Mouse (Mus musculus): Measurements from ENCODE around the gene Sstr3. TPM values are rescaled to one million over a fixed set of nuclear protein-coding genes. Genes with fewer than 3 reads are reported as not detected.

Gene Sstr3
- total RNA-seq, 1 experiment from 2014 or later, result not detected

- no peak for ATAC-seq (replicated peaks in 1 of 2; ENCODE audit: insufficient read depth in 1 of 2, low FRiP score in 2 of 2, low TSS enrichment in 1 of 2, low read depth in 1 of 2, poor library complexity in 2 of 2, severe bottlenecking in 2 of 2)
These were observed 28.7 kb downstream of the Sstr3 start for GRCm38 (mm10) chr15:78515759-78516158.

GRCm38 (mm10) chr15:78514393-78515146 lies 29.9 kb downstream of the Sstr3 start:
- ATAC-seq (replicated peaks in 1 of 2; ENCODE audit: insufficient read depth in 1 of 2, low FRiP score in 2 of 2, low TSS enrichment in 1 of 2, low read depth in 1 of 2, poor library complexity in 2 of 2, severe bottlenecking in 2 of 2), result peak; percentile 47 to 50; a peak in 2 of 4 replicates

- ATAC-seq (replicated peaks in 1 of 2; ENCODE audit: insufficient read depth in 1 of 2, low FRiP score in 2 of 2, low TSS enrichment in 1 of 2, low read depth in 1 of 2, poor library complexity in 2 of 2, severe bottlenecking in 2 of 2), result no peak
These were observed 31.5 kb downstream of the Sstr3 start for GRCm38 (mm10) chr15:78513019-78513418.

GRCm38 (mm10) chr15:78511951-78512350 lies 32.5 kb downstream of the Sstr3 start:
- ATAC-seq (replicated peaks in 1 of 2; ENCODE audit: insufficient read depth in 1 of 2, low FRiP score in 2 of 2, low TSS enrichment in 1 of 2, low read depth in 1 of 2, poor library complexity in 2 of 2, severe bottlenecking in 2 of 2), result 0 out of 4 replicates have a peak, but pooled peaks of 1 of the 2 experiments have one; percentile 14

GRCm38 (mm10) chr15:78510736-78511135 lies 33.7 kb downstream of the Sstr3 start:
- peak in 1 of 2 experiments; percentile 40; a peak in 2 of 4 replicates for ATAC-seq (replicated peaks in 1 of 2; ENCODE audit: insufficient read depth in 1 of 2, low FRiP score in 2 of 2, low TSS enrichment in 1 of 2, low read depth in 1 of 2, poor library complexity in 2 of 2, severe bottlenecking in 2 of 2)

GRCm38 (mm10) chr15:78510121-78510576 lies 34.3 kb downstream of the Sstr3 start:
- peak; percentile 36 to 47; a peak in 1 of 4 replicates for ATAC-seq (replicated peaks in 1 of 2; ENCODE audit: insufficient read depth in 1 of 2, low FRiP score in 2 of 2, low TSS enrichment in 1 of 2, low read depth in 1 of 2, poor library complexity in 2 of 2, severe bottlenecking in 2 of 2)

GRCm38 (mm10) chr15:78509297-78509899 lies 35.1 kb downstream of the Sstr3 start:
- no peak for ATAC-seq (replicated peaks in 1 of 2; ENCODE audit: insufficient read depth in 1 of 2, low FRiP score in 2 of 2, low TSS enrichment in 1 of 2, low read depth in 1 of 2, poor library complexity in 2 of 2, severe bottlenecking in 2 of 2)

- no peak for ATAC-seq (replicated peaks in 1 of 2; ENCODE audit: insufficient read depth in 1 of 2, low FRiP score in 2 of 2, low TSS enrichment in 1 of 2, low read depth in 1 of 2, poor library complexity in 2 of 2, severe bottlenecking in 2 of 2)
These were observed 36.0 kb downstream of the Sstr3 start for GRCm38 (mm10) chr15:78508443-78508842.

GRCm38 (mm10) chr15:78505541-78505940 lies 38.9 kb downstream of the Sstr3 start:
- no peak for ATAC-seq (replicated peaks in 1 of 2; ENCODE audit: insufficient read depth in 1 of 2, low FRiP score in 2 of 2, low TSS enrichment in 1 of 2, low read depth in 1 of 2, poor library complexity in 2 of 2, severe bottlenecking in 2 of 2)

GRCm38 (mm10) chr15:78504816-78505215 lies 39.7 kb downstream of the Sstr3 start:
- no peak for ATAC-seq (replicated peaks in 1 of 2; ENCODE audit: insufficient read depth in 1 of 2, low FRiP score in 2 of 2, low TSS enrichment in 1 of 2, low read depth in 1 of 2, poor library complexity in 2 of 2, severe bottlenecking in 2 of 2)

GRCm38 (mm10) chr15:78504013-78504412 lies 40.5 kb downstream of the Sstr3 start:
- no peak for ATAC-seq (replicated peaks in 1 of 2; ENCODE audit: insufficient read depth in 1 of 2, low FRiP score in 2 of 2, low TSS enrichment in 1 of 2, low read depth in 1 of 2, poor library complexity in 2 of 2, severe bottlenecking in 2 of 2)

- no peak for ATAC-seq (replicated peaks in 1 of 2; ENCODE audit: insufficient read depth in 1 of 2, low FRiP score in 2 of 2, low TSS enrichment in 1 of 2, low read depth in 1 of 2, poor library complexity in 2 of 2, severe bottlenecking in 2 of 2)
These were observed 41.9 kb downstream of the Sstr3 start for GRCm38 (mm10) chr15:78502437-78503132.

GRCm38 (mm10) chr15:78494968-78495406 lies 49.5 kb downstream of the Sstr3 start, which contains the start of gene Il2rb:
Gene Il2rb, minus strand, starts transcription at chr15:78495271.
- ATAC-seq (replicated peaks in 1 of 2; ENCODE audit: insufficient read depth in 1 of 2, low FRiP score in 2 of 2, low TSS enrichment in 1 of 2, low read depth in 1 of 2, poor library complexity in 2 of 2, severe bottlenecking in 2 of 2), result no peak

- ATAC-seq (replicated peaks in 1 of 2; ENCODE audit: insufficient read depth in 1 of 2, low FRiP score in 2 of 2, low TSS enrichment in 1 of 2, low read depth in 1 of 2, poor library complexity in 2 of 2, severe bottlenecking in 2 of 2), result no peak
These were observed 51.0 kb downstream of the Sstr3 start for GRCm38 (mm10) chr15:78493401-78494010.

- no peak for ATAC-seq (replicated peaks in 1 of 2; ENCODE audit: insufficient read depth in 1 of 2, low FRiP score in 2 of 2, low TSS enrichment in 1 of 2, low read depth in 1 of 2, poor library complexity in 2 of 2, severe bottlenecking in 2 of 2)
These were observed 53.2 kb downstream of the Sstr3 start for GRCm38 (mm10) chr15:78491301-78491700.

GRCm38 (mm10) chr15:78489906-78490305 lies 54.6 kb downstream of the Sstr3 start:
- no peak for ATAC-seq (replicated peaks in 1 of 2; ENCODE audit: insufficient read depth in 1 of 2, low FRiP score in 2 of 2, low TSS enrichment in 1 of 2, low read depth in 1 of 2, poor library complexity in 2 of 2, severe bottlenecking in 2 of 2)

GRCm38 (mm10) chr15:78489248-78489647 lies 55.2 kb downstream of the Sstr3 start:
- ATAC-seq (replicated peaks in 1 of 2; ENCODE audit: insufficient read depth in 1 of 2, low FRiP score in 2 of 2, low TSS enrichment in 1 of 2, low read depth in 1 of 2, poor library complexity in 2 of 2, severe bottlenecking in 2 of 2), result no peak

Measured in hematopoietic stem cell, adult 5-6 weeks (primary cell).